Mouse (Mus musculus) lung, adult 18-20 months (tissue): Measurements from ENCODE around the gene Rnd3.

Experiments used
- DNase-seq, 2 experiments: peaks; one replicate each; pipeline ENCODE4 v3.0.0; 2022; ENCODE audit warnings: mixed read lengths in 2 of 2

Gene Rnd3

DNA sequence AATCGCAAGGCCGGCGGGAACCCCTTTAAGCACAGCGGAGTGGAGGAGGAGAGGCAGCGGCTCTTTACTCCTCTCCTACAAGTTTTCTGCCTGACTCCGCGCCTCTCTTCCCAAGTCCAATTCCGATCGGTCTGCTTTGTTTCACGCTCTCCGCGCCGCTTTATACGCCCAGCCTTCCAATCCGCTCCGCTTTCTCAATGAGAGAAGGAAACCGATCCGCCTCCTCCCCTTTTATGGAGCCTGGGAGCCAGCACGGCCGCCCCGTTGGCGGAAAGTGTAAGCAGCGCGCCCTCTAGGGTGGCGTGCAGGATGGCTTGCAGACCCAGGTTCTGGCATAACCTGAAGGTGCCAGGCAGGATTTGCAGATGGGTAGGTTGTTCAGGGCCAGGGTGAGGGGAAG lies at the start of gene Rnd3:
TSS of gene Rnd3 (minus strand) at position 137 of the 400 bp plus-strand sequence.
- DNase-seq, result peak; percentile 96 to 97

- no peak for DNase-seq
Observed at GRCm38 (mm10) chr2:51192319-51192718, 43.4 kb upstream of the Rnd3 start.

- DNase-seq, result no peak
Observed at GRCm38 (mm10) chr2:51185762-51186161, 36.9 kb upstream of the Rnd3 start.

DNA sequence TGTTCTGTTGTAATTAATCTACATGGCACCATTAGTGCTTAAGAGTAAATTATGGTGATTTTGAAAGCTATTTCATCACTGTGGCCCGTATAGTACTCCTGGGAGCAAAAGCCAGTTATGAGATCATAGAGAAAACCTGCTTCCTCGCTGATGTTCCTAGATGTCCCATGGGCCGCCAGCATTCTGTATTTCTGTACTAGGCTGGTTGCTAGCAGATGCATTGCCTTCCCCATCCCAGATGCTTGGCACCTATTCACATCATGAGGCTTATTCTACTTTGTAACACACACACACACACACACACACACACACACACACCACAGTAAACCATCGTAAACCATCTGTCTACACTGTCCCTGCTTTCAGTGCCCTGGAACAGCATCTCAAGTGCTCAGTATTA lies 34.1 kb upstream of the Rnd3 start:
- no peak for DNase-seq

GRCm38 (mm10) chr2:51181376-51181775 lies 32.5 kb upstream of the Rnd3 start:
- no peak for DNase-seq

DNA sequence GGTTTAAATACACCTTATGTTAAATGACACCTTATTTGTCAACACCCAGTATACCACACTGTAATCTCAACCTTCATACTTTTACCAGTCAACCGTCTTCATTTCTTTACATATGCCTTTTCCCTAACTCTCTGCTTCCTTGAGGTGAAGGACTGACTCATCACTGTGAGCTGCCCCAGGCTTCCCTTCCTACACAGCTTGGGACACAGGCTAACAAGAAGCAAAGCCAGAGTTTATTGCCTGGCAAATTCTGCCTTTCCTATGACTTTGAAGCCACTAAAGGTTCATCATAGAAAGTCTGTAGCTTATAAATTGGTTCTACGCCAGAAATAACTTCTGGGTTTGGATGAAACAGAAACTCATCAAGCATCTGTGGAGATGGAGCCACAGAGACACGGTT lies 30.2 kb upstream of the Rnd3 start:
- no peak for DNase-seq

DNA sequence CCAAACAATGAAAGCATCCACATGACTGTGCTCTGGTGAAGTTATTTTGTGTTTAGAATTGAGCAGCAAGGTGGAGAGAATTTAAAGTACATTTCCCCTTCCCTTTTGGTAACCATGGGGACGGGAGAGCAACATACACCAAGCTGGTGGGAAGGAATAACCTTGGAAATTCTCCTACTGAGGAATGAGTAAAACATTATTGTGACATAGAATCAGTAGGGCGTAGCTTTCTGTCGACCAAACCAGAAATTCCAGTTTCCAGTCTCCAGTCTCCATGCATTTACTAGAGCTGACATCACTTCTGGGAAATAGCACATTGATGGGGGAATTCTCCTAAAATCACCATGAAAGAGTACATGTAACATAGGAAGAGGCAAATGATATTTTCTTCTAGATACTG lies 28.7 kb upstream of the Rnd3 start:
- peak in 1 of 2 experiments; percentile 0 for DNase-seq

GRCm38 (mm10) chr2:51175276-51175675 lies 26.4 kb upstream of the Rnd3 start:
- no peak for DNase-seq

DNA sequence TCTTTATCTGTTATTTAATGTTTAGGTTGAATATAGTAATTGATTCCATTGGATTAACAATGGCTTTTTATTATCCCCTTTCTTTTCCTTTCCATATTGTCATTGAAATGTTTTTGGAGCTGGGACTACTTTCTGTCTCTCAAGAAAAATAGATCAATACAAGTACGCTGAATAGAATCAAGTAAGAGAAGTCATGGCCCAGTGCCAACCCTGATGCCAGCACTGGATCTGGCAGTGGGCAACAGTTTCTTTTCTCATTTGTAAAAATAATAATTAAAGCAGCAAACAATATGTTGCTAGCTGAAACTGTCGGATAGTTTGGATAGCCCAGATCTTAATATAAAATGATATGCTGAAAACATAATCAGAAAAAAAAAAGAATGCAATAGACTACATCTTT lies 12.2 kb upstream of the Rnd3 start:
- no peak for DNase-seq

GRCm38 (mm10) chr2:51148454-51148853 lies 457 bp downstream of the Rnd3 start:
- peak; percentile 22 to 24 for DNase-seq

GRCm38 (mm10) chr2:51148065-51148407 lies 875 bp downstream of the Rnd3 start:
- DNase-seq, result no peak

- peak; percentile 81 to 84 for DNase-seq
Observed at GRCm38 (mm10) chr2:51147318-51148064, 1.4 kb downstream of the Rnd3 start.

DNA sequence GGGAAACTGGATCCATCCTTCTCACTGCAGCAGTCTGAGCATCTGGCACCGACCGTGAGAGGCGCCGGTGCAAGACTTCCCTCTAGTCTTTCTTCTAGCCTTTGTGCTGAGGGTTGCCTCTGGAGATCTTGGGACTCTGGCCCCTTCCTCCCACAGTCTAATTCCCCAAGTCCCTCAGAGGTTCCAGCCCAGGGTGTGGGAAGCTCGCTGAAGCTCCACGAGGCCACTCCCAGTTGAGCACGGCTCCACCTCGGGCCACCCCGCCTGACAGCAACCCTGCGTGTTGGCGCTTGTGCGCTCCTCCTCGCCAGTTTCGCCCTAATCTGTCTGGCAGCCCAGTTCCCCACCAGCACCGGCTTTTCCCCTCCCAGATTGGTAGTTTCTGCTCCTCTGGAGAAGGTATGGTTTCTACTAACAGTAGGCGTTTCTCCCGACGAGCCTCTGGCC lies 2.0 kb downstream of the Rnd3 start:
- DNase-seq, result peak; percentile 77 to 79

- peak; percentile 11 to 18 for DNase-seq
Observed at GRCm38 (mm10) chr2:51145838-51146470, 3.0 kb downstream of the Rnd3 start.

GRCm38 (mm10) chr2:51144380-51145120 lies 4.4 kb downstream of the Rnd3 start:
- DNase-seq, result no peak

- no peak for DNase-seq
Observed at GRCm38 (mm10) chr2:51142422-51142821, 6.5 kb downstream of the Rnd3 start.

GRCm38 (mm10) chr2:51141345-51141744 lies 7.6 kb downstream of the Rnd3 start:
- no peak for DNase-seq

GRCm38 (mm10) chr2:51140486-51140885 lies 8.4 kb downstream of the Rnd3 start:
- DNase-seq, result peak; percentile 10 to 30

GRCm38 (mm10) chr2:51139912-51140446 lies 8.9 kb downstream of the Rnd3 start:
- DNase-seq, result no peak

GRCm38 (mm10) chr2:51139218-51139911 lies 9.5 kb downstream of the Rnd3 start:
- peak; percentile 34 to 53 for DNase-seq

DNA sequence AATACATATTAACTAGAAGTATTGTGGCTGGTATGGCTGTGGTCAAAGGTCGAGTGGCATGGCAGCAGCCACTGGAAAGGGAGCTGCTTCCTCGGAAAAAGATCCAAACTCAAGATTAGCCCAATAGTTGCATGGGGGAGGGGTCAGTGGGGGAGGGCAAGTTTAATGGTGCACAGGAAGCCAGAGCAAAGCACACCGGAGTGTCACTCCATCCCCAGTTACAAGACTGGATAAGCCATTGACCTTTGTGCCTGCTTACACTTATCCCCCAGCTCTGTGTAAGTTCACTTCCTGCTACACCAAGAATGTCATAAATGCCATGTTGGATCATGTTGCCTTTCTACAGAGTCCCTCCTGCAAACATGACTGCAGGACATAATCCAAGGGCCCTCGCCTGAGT lies 11.2 kb downstream of the Rnd3 start:
- DNase-seq, result no peak

DNA sequence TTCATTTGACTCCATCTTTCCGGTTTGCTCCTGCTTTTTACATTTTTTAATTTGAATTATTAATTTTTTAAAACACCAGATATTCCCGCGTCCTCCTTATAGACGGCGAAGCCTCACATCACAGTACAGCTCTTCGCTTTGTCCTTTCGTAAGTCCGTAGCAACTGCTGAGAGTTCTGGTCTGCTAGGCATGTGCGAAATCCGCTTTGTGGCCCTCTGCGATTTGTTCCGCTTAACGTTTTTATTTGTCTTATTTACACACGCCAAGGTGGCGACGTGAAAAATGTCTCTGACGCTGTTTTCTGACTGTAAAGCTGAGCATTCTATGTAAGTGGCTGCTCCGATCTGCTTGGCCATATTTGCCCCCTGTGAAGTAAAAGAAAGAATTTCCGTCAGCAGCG lies 16.7 kb downstream of the Rnd3 start:
- DNase-seq, result no peak

DNA sequence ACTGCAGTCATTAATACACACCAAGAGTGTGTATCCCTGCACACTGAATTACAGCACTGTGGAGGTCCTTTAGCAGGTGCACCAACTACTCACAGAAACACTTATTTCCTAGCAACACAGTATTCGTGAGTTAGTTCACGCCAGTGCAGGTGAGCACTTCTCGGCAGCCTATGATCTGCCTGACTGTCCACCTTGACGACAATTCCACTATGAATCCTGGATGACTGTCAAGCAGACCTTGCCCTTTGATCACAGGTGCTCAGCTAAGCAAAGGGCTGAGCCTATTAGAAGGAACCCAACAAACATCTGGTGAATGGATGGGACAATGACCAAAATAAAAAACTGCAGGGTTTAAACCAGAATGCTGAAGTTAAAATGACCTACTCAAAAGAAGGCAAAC lies 20.8 kb downstream of the Rnd3 start:
- no peak for DNase-seq
